Mouse (Mus musculus) testis, adult 2 months (tissue): Measurements from ENCODE around the gene Bnip1.

Experiments used
- CTCF ChIP-seq: fragments of 200-500 bp; IDR thresholded peaks from 2 replicates; pipeline ENCODE4 v1.5.1; 2012; ENCODE audit warnings: low read depth, mild to moderate bottlenecking, inconsistent platforms, low read length, moderate library complexity; ENCODE audit not compliant: control insufficient read depth, insufficient read depth, insufficient replicate concordance
- POLR2A ChIP-seq: fragments of 200-500 bp; IDR thresholded peaks from 2 replicates; pipeline ENCODE4 v1.6.1; 2012; ENCODE audit warnings: low read depth, mild to moderate bottlenecking, inconsistent platforms, low read length, moderate library complexity; ENCODE audit not compliant: control insufficient read depth

DNA sequence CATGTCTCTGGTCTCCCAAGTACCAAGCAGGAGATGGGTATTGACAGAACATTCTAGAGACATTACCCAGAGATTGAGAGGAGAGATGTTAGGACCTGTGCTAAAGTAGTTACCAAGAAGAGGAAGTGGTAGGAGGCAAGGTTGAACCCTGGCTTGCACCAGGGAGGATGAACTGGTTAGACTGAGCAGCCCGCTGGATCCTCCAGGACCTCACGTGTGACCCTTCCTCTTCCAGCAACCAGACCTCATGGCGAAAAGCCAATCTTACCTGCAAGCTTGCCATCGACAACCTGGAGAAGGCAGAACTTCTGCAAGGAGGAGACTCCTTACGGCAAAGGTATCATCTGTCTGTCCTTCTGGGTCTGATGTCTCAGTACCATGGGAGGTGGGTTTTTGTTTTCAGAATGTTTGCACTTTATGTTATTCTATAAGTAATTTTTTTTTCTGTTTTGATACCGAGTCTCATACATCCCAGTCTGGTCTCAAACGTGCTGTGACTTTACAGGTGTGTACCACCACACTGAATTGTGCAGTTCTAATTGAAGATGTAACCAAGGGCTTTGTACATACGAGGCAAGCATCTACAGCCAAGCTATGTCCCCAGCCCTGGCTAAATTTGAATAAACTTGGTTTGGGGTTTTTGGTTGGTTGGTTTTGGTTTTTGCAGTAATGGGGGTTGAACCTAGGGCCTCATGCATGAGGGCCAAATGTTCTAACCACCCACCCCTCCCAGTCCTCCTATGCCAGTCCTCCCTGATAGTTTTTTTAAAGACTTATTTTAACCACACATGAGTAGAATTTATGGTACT, 8.8 kb downstream of the Bnip1 start:
- TF ChIP-seq POLR2A (no peak), CTCF (no peak)
